Mouse (Mus musculus) liver, adult 2 months (tissue): ENCODE results near the gene Drg1.
"Not testable (repeated sequence)": the region's sequence is repeated elsewhere in the genome, so short reads cannot be mapped to it uniquely, and the experiment has no call there.

Experiments used
- CTCF ChIP-seq: fragments of 200-500 bp; IDR thresholded peaks from 2 replicates; pipeline ENCODE4 v1.5.1; 2011; ENCODE audit warnings: low read depth, low read length, control low read depth
- POLR2A ChIP-seq: fragments of 200-500 bp; IDR thresholded peaks from 2 replicates; pipeline ENCODE4 v1.6.1; 2011; ENCODE audit warnings: low read length, control low read depth; ENCODE audit not compliant: insufficient read depth; ENCODE audit errors: extremely low read depth

DNA sequence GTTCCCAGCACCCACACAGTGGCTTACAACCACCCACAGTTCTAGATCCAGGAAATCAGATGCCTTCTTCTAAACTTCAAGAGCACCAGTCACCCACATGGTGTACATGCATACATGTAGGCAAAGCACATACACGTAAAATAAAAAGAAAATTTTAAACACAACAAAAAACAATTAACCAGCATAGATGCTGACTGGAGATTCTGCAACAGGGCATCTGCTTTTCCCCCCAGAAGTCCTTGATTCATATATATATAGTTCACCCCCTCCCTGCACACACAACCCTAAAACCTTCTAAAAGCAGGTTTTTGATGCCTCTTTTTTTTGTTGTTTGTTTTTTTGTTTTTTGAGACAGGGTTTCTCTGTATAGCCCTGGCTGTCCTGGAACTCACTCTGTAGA, 83.5 kb downstream of the Drg1 start:
- not testable (repeated sequence) for TF ChIP-seq CTCF, POLR2A
